Mouse (Mus musculus): ENCODE data around the gene Asic4.

Gene Asic4

GRCm38 (mm10) chr1:75450314-75451005, at the start of gene Asic4:
Gene Asic4, plus strand, starts transcription at chr1:75450436.
- DNase-seq: no peak

GRCm38 (mm10) chr1:75400493-75401115, 49.6 kb upstream of the Asic4 start:
- DNase-seq: peak; percentile 13 to 36

- DNase-seq: no peak
Measured at GRCm38 (mm10) chr1:75405547-75405946, 44.7 kb upstream of the Asic4 start.

- peak in 1 of 2 experiments; percentile 31 for DNase-seq
Measured at GRCm38 (mm10) chr1:75406173-75406572, 44.1 kb upstream of the Asic4 start.

- no peak for DNase-seq
Measured at GRCm38 (mm10) chr1:75407056-75407455, 43.2 kb upstream of the Asic4 start.

- no peak for DNase-seq
Measured at GRCm38 (mm10) chr1:75408210-75408609, 42.0 kb upstream of the Asic4 start.

- peak in 1 of 2 experiments; percentile 28 for DNase-seq
Measured at GRCm38 (mm10) chr1:75409950-75410349, 40.3 kb upstream of the Asic4 start.

GRCm38 (mm10) chr1:75412196-75412595, 38.0 kb upstream of the Asic4 start:
- no peak for DNase-seq

- peak in 1 of 2 experiments; percentile 34 for DNase-seq
Measured at GRCm38 (mm10) chr1:75413749-75414148, 36.5 kb upstream of the Asic4 start.

- DNase-seq: peak in 1 of 2 experiments; percentile 33
Measured at GRCm38 (mm10) chr1:75421794-75422193, 28.4 kb upstream of the Asic4 start.

- peak in 1 of 2 experiments; percentile 36 for DNase-seq
Measured at GRCm38 (mm10) chr1:75422216-75422822, 27.9 kb upstream of the Asic4 start.

- peak; percentile 29 to 49 for DNase-seq
Measured at GRCm38 (mm10) chr1:75422823-75423471, 27.3 kb upstream of the Asic4 start.

GRCm38 (mm10) chr1:75423780-75424390, 26.4 kb upstream of the Asic4 start:
- peak in 1 of 2 experiments; percentile 25 for DNase-seq

- peak; percentile 35 to 60 for DNase-seq
Measured at GRCm38 (mm10) chr1:75425796-75426471, 24.3 kb upstream of the Asic4 start.

- DNase-seq: peak; percentile 87 to 92
Measured at GRCm38 (mm10) chr1:75435475-75436328, 14.5 kb upstream of the Asic4 start, which contains the start of gene Gmppa. Gene Gmppa, plus strand, starts transcription at chr1:75435930.

GRCm38 (mm10) chr1:75438782-75439181, 11.5 kb upstream of the Asic4 start:
- DNase-seq: no peak

- DNase-seq: no peak
Measured at GRCm38 (mm10) chr1:75440661-75441060, 9.6 kb upstream of the Asic4 start.

GRCm38 (mm10) chr1:75441471-75441996, 8.7 kb upstream of the Asic4 start:
- DNase-seq: no peak

- no peak for DNase-seq
Measured at GRCm38 (mm10) chr1:75442171-75442570, 8.1 kb upstream of the Asic4 start.

- no peak for DNase-seq
Measured at GRCm38 (mm10) chr1:75442811-75443210, 7.4 kb upstream of the Asic4 start.
